Mouse (Mus musculus) lung, embryonic 15.5 days (tissue): ENCODE measurements around the gene Rfpl4b. TPM values are rescaled to one million over a fixed set of nuclear protein-coding genes. Genes with fewer than 3 reads are reported as not detected.
"Not testable (repeated sequence)": the region's sequence is repeated elsewhere in the genome, so short reads cannot be mapped to it uniquely, and the experiment has no call there.

Experiments used
- ATAC-seq: fragments of 200-750 bp; cut with Nextera tagmentation; 2 replicates; pipeline ENCODE4 v1.8.0; 2017; ENCODE audit warnings: moderate number of reproducible peaks, borderline replicate concordance; ENCODE audit not compliant: low FRiP score, low TSS enrichment; ENCODE audit errors: extremely low read depth
- H3K27ac ChIP-seq: fragments of 300-500 bp; sonication (generic); 2 replicates; pipeline ENCODE4 v1.5.1; 2015; ENCODE audit warnings: moderate library complexity, mild to moderate bottlenecking, inconsistent platforms
- H3K27me3 ChIP-seq: fragments of 300-500 bp; sonication (generic); 2 replicates; pipeline ENCODE4 v1.6.1; 2015; ENCODE audit warnings: inconsistent platforms
- H3K36me3 ChIP-seq: fragments of 300-500 bp; sonication (generic); 2 replicates; pipeline ENCODE4 v1.6.1; 2015; ENCODE audit warnings: inconsistent platforms
- H3K4me1 ChIP-seq: fragments of 300-500 bp; sonication (generic); 2 replicates; pipeline ENCODE4 v1.6.1; 2015; ENCODE audit warnings: inconsistent platforms
- H3K4me2 ChIP-seq: fragments of 300-500 bp; sonication (generic); 2 replicates; pipeline ENCODE4 v1.6.1; 2015; ENCODE audit warnings: inconsistent platforms, mild to moderate bottlenecking, moderate library complexity
- H3K4me3 ChIP-seq: fragments of 300-500 bp; sonication (generic); 2 replicates; pipeline ENCODE4 v1.5.1; 2015; ENCODE audit warnings: mild to moderate bottlenecking, inconsistent platforms
- H3K9ac ChIP-seq: fragments of 300-500 bp; sonication (generic); 2 replicates; pipeline ENCODE4 v1.6.1; 2015; ENCODE audit warnings: inconsistent platforms
- H3K9me3 ChIP-seq: fragments of 300-500 bp; sonication (generic); 2 replicates; pipeline ENCODE4 v1.6.1; 2016; ENCODE audit warnings: inconsistent platforms
- WGBS: fragments of 180-500 bp; shearing (Covaris S2); methylation state at CpG from one replicate; pipeline ENCODE4 v1.1.7; 2015; 5-methylcytosine and 5-hydroxymethylcytosine counted together
- polyA plus RNA-seq: library from polyadenylated mRNA; unstranded; fragments of >200 nt; fragmentation: Nextera tagmentation; extraction: Ambion mirVana; gene quantifications from 2 replicates; pipeline ENCODE4 v1.2.1, GENCODE M21; 2015

Rfpl4b gene
- not detected in 2 replicates for polyA plus RNA-seq

- Histone ChIP-seq H3K27ac (no peak within 1 kb of the TSS), H3K36me3 (no peaks in the 10 kb centered on the region), H3K9me3 (no peaks in the 10 kb centered on the region), H3K9ac (no peak within 1 kb of the TSS), H3K4me3 (no peak within 1 kb of the TSS), H3K27me3 (no peaks in the 10 kb centered on the region), H3K4me2 (no peak within 1 kb of the TSS), H3K4me1 (no peaks in the 10 kb centered on the region)
- WGBS: 86% methylated on average over 3 of the region's 3 CpGs
- no peak for ATAC-seq
Measured at GRCm38 (mm10) chr10:38821679-38822078, at the start of gene Rfpl4b. Gene Rfpl4b (minus strand): TSS chr10:38821779.

- no peaks in the 10 kb centered on the region for H3K27me3 ChIP-seq
Measured at GRCm38 (mm10) chr10:38855186-38855585, 33.6 kb upstream of the Rfpl4b start.

DNA sequence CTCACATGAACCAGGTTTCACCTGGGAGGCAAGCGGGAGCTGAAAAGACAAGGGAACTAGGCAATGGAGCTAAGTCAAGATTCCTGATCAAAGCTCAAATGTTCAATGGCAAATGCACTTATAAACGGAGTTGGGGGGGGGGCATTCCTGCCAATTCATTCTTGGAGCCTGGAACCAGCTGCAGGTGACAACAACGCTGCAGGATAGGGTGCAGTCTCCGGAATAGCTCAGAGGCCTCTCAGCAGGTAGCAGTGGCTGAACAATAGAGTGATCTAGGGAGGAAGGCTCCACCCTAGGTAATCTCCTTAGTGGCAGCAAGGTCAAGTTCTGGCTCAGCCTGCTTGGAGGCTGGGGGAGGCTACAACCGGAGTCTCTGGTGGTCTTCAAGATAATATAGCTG is 28.4 kb upstream of the Rfpl4b start:
- not testable (repeated sequence) for H3K36me3 ChIP-seq, H3K4me2 ChIP-seq, ATAC-seq, H3K27me3 ChIP-seq, H3K4me1 ChIP-seq, H3K9ac ChIP-seq, H3K27ac ChIP-seq, H3K4me3 ChIP-seq, H3K9me3 ChIP-seq
- WGBS: 49% methylated on average over 5 of the region's 5 CpGs

More at GRCm38 (mm10) chr10:38855186-38855585, 33.6 kb upstream of the Rfpl4b start:
- H3K4me3 ChIP-seq: no peak overlapping the region
- WGBS: 34% methylated on average over 2 of the region's 2 CpGs
- H3K27ac ChIP-seq: no peak overlapping the region
- no peak overlapping the region for H3K9ac ChIP-seq
- no peaks in the 10 kb centered on the region for H3K36me3 ChIP-seq
- H3K9me3 ChIP-seq: no peaks in the 10 kb centered on the region
- no peak overlapping the region for H3K4me2 ChIP-seq
- ATAC-seq: no peak
- H3K4me1 ChIP-seq: no peaks in the 10 kb centered on the region

GRCm38 (mm10) chr10:38848884-38849499 is 27.4 kb upstream of the Rfpl4b start:
- 16% methylated on average over 8 of the region's 8 CpGs for WGBS
- Histone ChIP-seq H3K27ac (no peak overlapping the region), H3K4me3 (no peak overlapping the region), H3K9me3 (no peaks in the 10 kb centered on the region), H3K9ac (no peak overlapping the region), H3K36me3 (no peaks in the 10 kb centered on the region), H3K27me3 (no peaks in the 10 kb centered on the region), H3K4me2 (no peak overlapping the region), H3K4me1 (no peaks in the 10 kb centered on the region)
- no peak for ATAC-seq

GRCm38 (mm10) chr10:38848231-38848630 is 26.7 kb upstream of the Rfpl4b start:
- H3K27ac ChIP-seq: no peak overlapping the region
- ATAC-seq: no peak
- H3K4me1 ChIP-seq: no peaks in the 10 kb centered on the region
- no peaks in the 10 kb centered on the region for H3K27me3 ChIP-seq
- H3K36me3 ChIP-seq: no peaks in the 10 kb centered on the region
- H3K4me3 ChIP-seq: no peak overlapping the region
- H3K9ac ChIP-seq: no peak overlapping the region
- H3K9me3 ChIP-seq: no peaks in the 10 kb centered on the region
- 67% methylated on average over 4 of the region's 4 CpGs for WGBS
- H3K4me2 ChIP-seq: no peak overlapping the region

GRCm38 (mm10) chr10:38823741-38824140 is 2.2 kb upstream of the Rfpl4b start:
- no peak overlapping the region for H3K4me3 ChIP-seq
- no peak for ATAC-seq
- no peaks in the 10 kb centered on the region for H3K36me3 ChIP-seq
- no peak overlapping the region for H3K4me2 ChIP-seq
- no peak overlapping the region for H3K9ac ChIP-seq
- H3K4me1 ChIP-seq: no peaks in the 10 kb centered on the region
- no peaks in the 10 kb centered on the region for H3K9me3 ChIP-seq
- 47% methylated on average over 1 of the region's 1 CpGs for WGBS
- H3K27me3 ChIP-seq: no peaks in the 10 kb centered on the region
- H3K27ac ChIP-seq: no peak overlapping the region

GRCm38 (mm10) chr10:38806056-38806455 is 15.5 kb downstream of the Rfpl4b start:
- Histone ChIP-seq H3K9ac (no peak overlapping the region), H3K4me3 (no peak overlapping the region), H3K4me1 (no peaks in the 10 kb centered on the region), H3K4me2 (no peak overlapping the region), H3K36me3 (no peaks in the 10 kb centered on the region), H3K27me3 (no peaks in the 10 kb centered on the region), H3K9me3 (no peaks in the 10 kb centered on the region), H3K27ac (no peak overlapping the region)
- no peak for ATAC-seq
- 90% methylated on average over 2 of the region's 2 CpGs for WGBS

DNA sequence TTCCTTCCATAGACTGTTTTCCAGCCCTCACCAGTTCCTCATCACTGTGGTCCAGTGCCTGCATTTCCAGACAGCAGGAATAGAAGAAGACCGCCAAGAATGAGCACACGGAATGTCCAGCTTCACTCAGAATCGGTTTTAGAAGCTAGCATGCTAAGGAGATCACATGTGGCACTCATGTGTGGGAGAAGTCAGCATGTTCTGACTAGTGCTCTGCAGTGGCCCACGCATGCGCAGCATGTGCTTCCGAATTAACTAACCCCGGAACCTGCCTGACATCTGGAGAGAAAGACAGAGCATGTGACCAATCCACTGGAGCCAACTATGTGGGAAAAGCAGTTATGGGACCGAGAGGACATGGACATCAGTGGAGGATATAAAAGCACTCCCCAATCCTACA is 17.5 kb downstream of the Rfpl4b start:
- Histone ChIP-seq H3K27me3 (no peaks in the 10 kb centered on the region), H3K9me3 (no peaks in the 10 kb centered on the region), H3K27ac (no peak overlapping the region), H3K4me2 (no peak overlapping the region), H3K36me3 (no peaks in the 10 kb centered on the region), H3K9ac (no peak overlapping the region), H3K4me1 (no peaks in the 10 kb centered on the region), H3K4me3 (no peak overlapping the region)
- WGBS: 89% methylated on average over 8 of the region's 8 CpGs
- no peak for ATAC-seq

DNA sequence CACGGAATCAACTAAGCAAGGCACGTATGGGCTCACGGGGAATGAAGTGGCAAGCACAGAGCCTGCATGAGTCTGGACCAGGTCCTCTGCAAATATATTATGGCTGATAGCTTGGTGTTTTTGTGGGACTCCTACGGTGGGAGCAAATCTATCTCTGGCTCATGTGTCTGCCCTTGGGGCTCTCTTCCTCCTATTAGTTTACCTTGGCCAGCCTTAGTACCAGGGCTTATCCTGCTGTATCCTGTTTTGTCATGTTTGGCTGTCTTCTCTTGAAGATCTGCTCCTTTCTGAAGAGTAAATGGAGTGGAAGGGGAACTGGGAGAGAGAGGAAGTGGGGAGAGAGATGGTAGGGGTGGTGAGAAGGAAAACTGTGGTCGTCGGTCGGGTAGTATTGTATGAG is 18.3 kb downstream of the Rfpl4b start:
- Histone ChIP-seq H3K9ac (no peak overlapping the region), H3K27ac (no peak overlapping the region), H3K36me3 (no peaks in the 10 kb centered on the region), H3K4me2 (no peak overlapping the region), H3K4me3 (no peak overlapping the region), H3K4me1 (no peaks in the 10 kb centered on the region), H3K27me3 (no peaks in the 10 kb centered on the region), H3K9me3 (no peaks in the 10 kb centered on the region)
- WGBS: 93% methylated on average over 7 of the region's 7 CpGs
- ATAC-seq: no peak

DNA sequence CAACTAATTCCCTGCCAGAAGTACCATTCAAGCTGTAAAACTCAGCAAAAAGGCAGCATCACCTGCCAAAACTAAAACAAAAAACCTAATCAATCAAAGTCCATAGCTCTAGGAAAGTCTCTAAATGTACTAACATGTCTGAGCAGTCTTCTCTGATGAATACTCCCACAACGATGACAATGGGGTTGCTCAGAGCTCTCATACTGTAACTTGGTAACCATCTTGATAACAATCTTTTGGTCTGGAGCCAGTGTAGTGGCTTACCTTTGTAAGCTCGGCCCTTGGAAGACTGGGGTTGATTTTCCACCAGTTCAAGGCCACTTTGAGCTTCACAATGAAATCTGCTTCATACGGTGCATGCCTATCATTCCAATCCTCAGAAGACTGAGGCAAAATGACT is 33.0 kb downstream of the Rfpl4b start:
- no peak for ATAC-seq
- no peaks in the 10 kb centered on the region for H3K9me3 ChIP-seq
- no peak overlapping the region for H3K4me2 ChIP-seq
- H3K4me3 ChIP-seq: no peak overlapping the region
- H3K27me3 ChIP-seq: no peaks in the 10 kb centered on the region
- no peak overlapping the region for H3K27ac ChIP-seq
- no peaks in the 10 kb centered on the region for H3K36me3 ChIP-seq
- H3K9ac ChIP-seq: no peak overlapping the region
- H3K4me1 ChIP-seq: no peaks in the 10 kb centered on the region
- WGBS: 42% methylated on average over 3 of the region's 3 CpGs

Other genes with a start within 250 kb of the Rfpl4b start
- 111 and 115 TPM in 2 replicates for gene Lama4, start 143.7 kb upstream of the Rfpl4b start, polyA plus RNA-seq